Mouse (Mus musculus): ENCODE measurements around the gene Zfp57.

DNA sequence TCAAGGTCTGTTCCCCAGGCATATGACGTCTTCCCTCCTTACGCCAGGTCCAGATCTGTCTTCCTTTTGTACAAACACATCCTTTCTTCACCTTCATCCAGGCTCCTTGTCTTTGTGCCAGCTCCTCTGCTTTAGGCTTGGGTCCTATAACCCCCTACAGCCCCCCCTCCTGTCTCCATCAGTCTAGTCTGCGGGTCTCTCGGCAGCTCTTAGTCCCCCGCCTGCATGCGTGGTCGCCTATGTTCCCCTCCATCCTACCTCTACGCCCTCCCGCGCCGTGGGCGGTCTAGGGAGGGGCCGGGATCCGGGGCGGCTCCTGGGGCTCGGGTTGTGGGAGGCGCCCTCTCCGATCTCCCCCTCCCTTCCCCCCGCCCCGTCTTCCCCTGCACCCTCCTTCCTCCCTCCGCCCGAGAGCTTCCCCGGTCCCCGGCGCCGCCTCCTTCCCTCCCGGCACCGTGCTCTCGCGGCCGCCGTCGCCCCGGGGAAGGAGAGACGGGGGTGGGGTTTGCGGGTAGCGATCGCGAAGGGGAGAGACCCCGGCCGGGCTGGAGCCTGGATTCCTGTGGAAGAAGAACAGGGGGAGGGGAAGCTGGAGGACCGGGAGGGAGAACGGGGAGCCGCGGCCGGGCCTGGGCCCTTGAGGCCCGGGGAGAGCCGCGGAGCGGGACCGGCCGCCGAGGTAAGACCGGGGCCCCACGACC, 44.8 kb downstream of the Zfp57 start, which contains the start of gene Gabbr1:
- TF ChIP-seq CTCF (conservative IDR thresholded peaks at IDR 0.05 in 1 of 2, IDR thresholded peaks at IDR 0.05 in 1 of 2; ENCODE audit: low read depth in 2 of 2, low read length in 2 of 2) (no peak), POLR2A (IDR thresholded peaks at IDR 0.05; ENCODE audit: low read depth, low read length) (no peak), JUND (conservative IDR thresholded peaks at IDR 0.05; ENCODE audit: low read depth, low read length) (no peak), JUN (IDR thresholded peaks at IDR 0.05; ENCODE audit: insufficient read depth, low read depth, low read length) (no peak), USF1 (IDR thresholded peaks at IDR 0.05; ENCODE audit: low read depth, low read length) (no peak), CHD1 (IDR thresholded peaks at IDR 0.05; ENCODE audit: low read depth, low read length) (0 out of 2 replicates have a peak, but pooled peaks have one; percentile 21), SMC3 (IDR thresholded peaks at IDR 0.05; ENCODE audit: low read depth, low read length) (no peak), E2F4 (IDR thresholded peaks at IDR 0.05; ENCODE audit: insufficient replicate concordance, low read depth, low read length) (no peak), MAFK (IDR thresholded peaks at IDR 0.05; ENCODE audit: insufficient replicate concordance, low read length) (no peak)

Measured in CH12.LX (cell line).